Mouse (Mus musculus) G1E (cell line): ENCODE results near the gene Palm. TPM values are rescaled to one million over a fixed set of nuclear protein-coding genes. Genes with fewer than 3 reads are reported as not detected.
A peak's percentile ranks its signal among the peaks of the same experiment; 100 is the strongest.

ENCODE experiments used
- ATAC-seq: 2 replicates; pipeline ENCODE4 v1.8.0; 2016; ENCODE audit warnings: mild to moderate bottlenecking; ENCODE audit not compliant: insufficient number of reproducible peaks, poor library complexity, low FRiP score, severe bottlenecking; ENCODE audit errors: extremely low read depth
- DNase-seq: peaks from one replicate; pipeline ENCODE4 v3.0.0; 2012; ENCODE audit warnings: low spot score
- H3K27me3 ChIP-seq: 2 replicates; pipeline ENCODE4 v1.6.1; 2012; ENCODE audit warnings: mild to moderate bottlenecking, low read length, inconsistent platforms; ENCODE audit not compliant: insufficient read depth
- H3K36me3 ChIP-seq: replicated peaks from 2 replicates; pipeline ENCODE3; 2012; ENCODE audit warnings: mild to moderate bottlenecking, inconsistent platforms
- H3K4me1 ChIP-seq: 2 replicates; pipeline ENCODE4 v1.6.1; 2012; ENCODE audit warnings: low read depth, low read length, inconsistent platforms, mixed read lengths; ENCODE audit not compliant: insufficient read depth
- H3K4me3 ChIP-seq: 2 replicates; pipeline ENCODE4 v1.5.1; 2012; ENCODE audit warnings: low read depth, mild to moderate bottlenecking, inconsistent platforms, low read length, moderate library complexity, mixed read lengths
- H3K9me3 ChIP-seq: replicated peaks from 2 replicates; pipeline ENCODE4 v1.6.1; 2012; ENCODE audit warnings: inconsistent platforms
- CTCF ChIP-seq: IDR thresholded peaks from 2 replicates; pipeline ENCODE4 v1.5.1; 2012; ENCODE audit warnings: low read depth, low read length, inconsistent platforms, mixed read lengths
- GATA1 ChIP-seq: IDR thresholded peaks from 2 replicates; pipeline ENCODE4 v1.6.1; 2012; ENCODE audit warnings: borderline replicate concordance, low read length, inconsistent platforms, mixed read lengths
- GATA2 ChIP-seq: IDR thresholded peaks from 2 replicates; pipeline ENCODE4 v1.6.1; 2012; ENCODE audit warnings: low read depth, low read length, inconsistent platforms, borderline replicate concordance
- POLR2AphosphoS5 ChIP-seq: IDR thresholded peaks from 2 replicates; pipeline ENCODE4 v1.6.1; 2012; ENCODE audit warnings: low read depth, low read length, inconsistent platforms; ENCODE audit not compliant: insufficient replicate concordance
- TAL1 ChIP-seq: conservative IDR thresholded peaks from 2 replicates; pipeline ENCODE4 v1.6.1; 2012; ENCODE audit warnings: low read depth, low read length, inconsistent platforms, mixed read lengths
- polyA plus RNA-seq: library from polyadenylated mRNA; stranded (reverse); fragments of >175 nt; gene quantifications from 2 replicates; pipeline ENCODE4 v1.2.3, GENCODE M21; 2012
- total RNA-seq, 2 experiments: library from RNA; stranded (forward) in 1 of 2; stranded (reverse) in 1 of 2; fragments of 200-1000 nt in 1 of 2; fragments of >200 nt in 1 of 2; fragmentation: Nextera tagmentation in 1 of 2; gene quantifications; 2 replicates each; pipeline ENCODE4 v1.2.3; 2014 to 2017

Palm gene
- total and polyA plus RNA-seq, 3 experiments, result 0.11 to 0.42 TPM; not detected in 1

DNA sequence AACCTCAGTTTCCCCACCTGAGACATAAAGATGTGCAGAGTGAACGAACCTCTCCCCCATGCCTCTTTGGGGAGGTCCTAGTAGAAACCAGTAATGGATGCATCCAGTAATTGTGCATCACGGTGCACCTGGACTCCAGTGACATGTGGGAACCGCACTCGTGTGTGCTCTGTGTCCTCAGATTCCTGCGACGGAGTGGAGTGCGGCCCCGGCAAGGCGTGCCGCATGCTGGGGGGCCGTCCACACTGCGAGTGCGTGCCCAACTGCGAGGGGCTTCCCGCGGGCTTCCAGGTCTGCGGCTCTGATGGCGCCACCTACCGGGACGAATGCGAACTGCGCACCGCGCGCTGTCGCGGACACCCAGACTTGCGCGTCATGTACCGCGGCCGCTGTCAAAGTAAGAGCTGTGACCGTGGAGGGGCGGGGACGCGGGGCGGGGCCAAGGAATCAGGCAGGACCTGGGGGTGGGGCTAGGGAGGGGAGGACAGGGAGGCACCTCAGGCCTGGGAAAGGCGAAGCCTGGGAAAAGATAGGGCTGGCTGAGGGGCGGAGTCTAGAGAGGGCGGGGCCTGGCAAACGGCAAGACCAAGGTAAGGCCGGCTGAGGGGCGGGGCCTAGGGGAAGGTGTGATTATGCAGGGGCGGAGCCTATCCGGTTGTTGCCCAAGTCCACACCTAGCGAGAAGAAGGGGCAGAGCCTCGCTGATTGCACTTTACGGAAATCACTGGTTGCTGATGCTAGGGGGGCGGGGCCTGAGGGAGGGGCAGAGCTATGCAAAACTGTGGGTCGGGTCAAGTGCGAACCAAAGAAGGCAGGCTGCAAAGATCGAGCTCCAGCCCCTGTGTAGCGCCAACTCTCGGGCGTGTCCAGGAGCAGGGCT, 13.3 kb upstream of the Palm start:
- ATAC-seq, result peak; percentile 76
- peaks cover 56% of the 10 kb centered on the region for H3K27me3 ChIP-seq
- peaks cover 23% of the 10 kb centered on the region for H3K4me1 ChIP-seq
- H3K36me3 ChIP-seq, result no peaks in the 10 kb centered on the region
- peak overlapping the region; percentile 70 for H3K4me3 ChIP-seq
- H3K9me3 ChIP-seq, result peaks cover 4% of the 10 kb centered on the region
- TF ChIP-seq CTCF, result peak; percentile 54
- no peak for TF ChIP-seq POLR2AphosphoS5
- DNase-seq, result peak; percentile 81

GRCm38 (mm10) chr10:79780664-79781015, 12.7 kb upstream of the Palm start:
- TF ChIP-seq GATA1, result no peak
- TF ChIP-seq GATA2, result no peak
- TF ChIP-seq CTCF, result no peak
- TF ChIP-seq POLR2AphosphoS5, result no peak
- TF ChIP-seq TAL1, result no peak
- no peak for ATAC-seq
- Histone ChIP-seq H3K4me3 (peak overlapping the region; percentile 70), H3K9me3 (0 out of 2 replicates have a peak, but pooled peaks cover 2% of the 10 kb centered on the region), H3K36me3 (no peaks in the 10 kb centered on the region), H3K27me3 (peaks cover 57% of the 10 kb centered on the region), H3K4me1 (peaks cover 23% of the 10 kb centered on the region)
- DNase-seq, result peak; percentile 70

DNA sequence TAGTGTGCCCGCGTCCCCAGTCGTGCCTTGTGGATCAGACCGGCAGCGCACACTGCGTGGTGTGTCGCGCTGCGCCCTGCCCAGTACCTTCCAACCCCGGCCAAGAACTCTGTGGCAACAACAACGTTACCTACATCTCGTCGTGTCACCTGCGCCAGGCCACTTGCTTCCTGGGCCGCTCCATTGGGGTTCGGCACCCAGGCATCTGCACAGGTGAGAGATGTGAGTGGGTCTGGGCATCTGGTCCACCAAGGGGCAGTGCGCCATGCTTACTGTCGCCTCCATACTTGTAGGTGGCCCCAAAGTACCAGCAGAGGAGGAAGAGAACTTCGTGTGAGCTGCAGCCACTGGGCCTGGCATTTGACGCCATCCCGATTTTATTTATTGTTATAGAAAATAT, 12.2 kb upstream of the Palm start:
- no peaks in the 10 kb centered on the region for H3K36me3 ChIP-seq
- 0 out of 2 replicates have a peak, but pooled peaks cover 2% of the 10 kb centered on the region for H3K9me3 ChIP-seq
- TF ChIP-seq POLR2AphosphoS5 (no peak), TAL1 (no peak), GATA2 (no peak), CTCF (no peak), GATA1 (no peak)
- ATAC-seq (no peak), DNase-seq (no peak)
- peaks cover 59% of the 10 kb centered on the region for H3K27me3 ChIP-seq
- H3K4me1 ChIP-seq, result peaks cover 23% of the 10 kb centered on the region
- H3K4me3 ChIP-seq, result peak overlapping the region; percentile 70; the same call in 1 of the 2 replicates

GRCm38 (mm10) chr10:79781956-79782355, 11.4 kb upstream of the Palm start:
- no peak overlapping the region for H3K4me3 ChIP-seq
- peaks cover 23% of the 10 kb centered on the region for H3K4me1 ChIP-seq
- peaks cover 52% of the 10 kb centered on the region for H3K27me3 ChIP-seq
- 0 out of 2 replicates have a peak, but pooled peaks cover 2% of the 10 kb centered on the region for H3K9me3 ChIP-seq
- ATAC-seq (no peak), DNase-seq (no peak)
- TF ChIP-seq CTCF (no peak), TAL1 (no peak), GATA2 (no peak), POLR2AphosphoS5 (no peak), GATA1 (no peak)
- no peaks in the 10 kb centered on the region for H3K36me3 ChIP-seq

GRCm38 (mm10) chr10:79783050-79783449, 10.3 kb upstream of the Palm start:
- ATAC-seq, result no peak
- no peak for TF ChIP-seq GATA2
- no peak for TF ChIP-seq GATA1
- no peak for TF ChIP-seq TAL1
- no peak for TF ChIP-seq CTCF
- TF ChIP-seq POLR2AphosphoS5, result no peak
- Histone ChIP-seq H3K4me1 (peaks cover 18% of the 10 kb centered on the region), H3K4me3 (no peak overlapping the region), H3K36me3 (no peaks in the 10 kb centered on the region), H3K9me3 (0 out of 2 replicates have a peak, but pooled peaks cover 2% of the 10 kb centered on the region), H3K27me3 (peaks cover 47% of the 10 kb centered on the region)
- no peak for DNase-seq

- no peak for DNase-seq
- no peak overlapping the region for H3K4me3 ChIP-seq
- TF ChIP-seq POLR2AphosphoS5, result no peak
- peak; percentile 35 for TF ChIP-seq CTCF
- H3K4me1 ChIP-seq, result peaks cover 22% of the 10 kb centered on the region
- H3K9me3 ChIP-seq, result 0 out of 2 replicates have a peak, but pooled peaks cover 2% of the 10 kb centered on the region
- peaks cover 38% of the 10 kb centered on the region for H3K27me3 ChIP-seq
- H3K36me3 ChIP-seq, result no peaks in the 10 kb centered on the region
- no peak for ATAC-seq
Observed at GRCm38 (mm10) chr10:79783920-79784800, 9.2 kb upstream of the Palm start.
